Mouse (Mus musculus): ENCODE measurements at regions not wholly inside any gene's neighbourhood (a gene's known extent, or its start where the extent isn't known, plus 50 kb on each side); places are given as distances from the start of the nearest gene placed in this dataset.
A peak's percentile ranks its signal among the peaks of the same experiment; 100 is the strongest.

DNA sequence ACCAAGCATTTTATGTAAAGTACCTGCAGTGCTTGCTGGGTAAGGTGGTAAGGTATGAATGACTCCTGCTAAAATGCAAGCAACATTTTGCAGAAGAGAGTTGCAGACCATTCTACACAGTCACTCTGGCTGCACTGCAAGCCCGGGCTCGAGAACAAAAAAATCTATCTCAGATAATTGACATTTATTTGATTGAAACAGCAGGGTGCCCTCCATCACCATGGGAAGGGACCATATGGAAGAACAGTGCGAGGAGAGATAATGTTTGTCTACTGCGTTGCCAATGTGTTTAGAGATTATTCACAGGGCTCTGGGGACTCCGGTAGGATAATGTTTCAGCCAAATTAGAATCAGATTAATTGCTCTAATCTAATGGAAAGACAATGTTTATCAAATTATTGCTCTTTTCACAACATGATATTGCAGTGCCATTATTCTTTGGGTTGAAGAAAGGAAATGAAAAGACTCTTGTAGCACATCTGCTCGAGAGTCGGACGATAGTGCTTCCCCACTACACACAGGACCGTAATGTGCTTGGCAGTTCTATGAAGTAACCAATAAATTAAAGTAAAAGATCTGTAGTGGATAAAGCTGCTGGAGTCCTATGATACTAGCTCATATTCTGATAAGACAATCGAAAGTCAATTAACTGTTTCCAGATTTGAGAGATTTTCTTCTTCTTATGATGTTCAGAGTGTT is 85.3 kb upstream of the Map3k7 start:
- Histone ChIP-seq H3K27ac (replicated peaks; ENCODE audit: low read depth, low read length) (no peak overlapping the region), H3K36me3 (ENCODE audit: control insufficient read depth, insufficient read depth, low read length) (no peaks in the 10 kb centered on the region), H3K9ac (ENCODE audit: low read depth, low read length, severe bottlenecking) (no peak overlapping the region), H3K4me3 (replicated peaks; ENCODE audit: low read length) (no peak overlapping the region), H3K9me3 (ENCODE audit: control insufficient read depth, low read length) (no peaks in the 10 kb centered on the region), H3K4me2 (replicated peaks; ENCODE audit: low read depth, low read length, severe bottlenecking) (no peak overlapping the region), H3K27me3 (ENCODE audit: control insufficient read depth, insufficient read depth, low read length) (no peaks in the 10 kb centered on the region), H3K4me1 (ENCODE audit: control insufficient read depth, insufficient read depth, low read length) (no peaks in the 10 kb centered on the region)
- ATAC-seq (ENCODE audit: low FRiP score, low read depth) (no peak), DNase-seq (ENCODE audit: low spot score) (no peak)
- no peak for TF ChIP-seq POLR2A (IDR thresholded peaks at IDR 0.05; ENCODE audit: borderline replicate concordance, extremely low read depth, insufficient read depth, insufficient read length)
- WGBS, result 45% methylated on average over 10 of the region's 10 CpGs

DNA sequence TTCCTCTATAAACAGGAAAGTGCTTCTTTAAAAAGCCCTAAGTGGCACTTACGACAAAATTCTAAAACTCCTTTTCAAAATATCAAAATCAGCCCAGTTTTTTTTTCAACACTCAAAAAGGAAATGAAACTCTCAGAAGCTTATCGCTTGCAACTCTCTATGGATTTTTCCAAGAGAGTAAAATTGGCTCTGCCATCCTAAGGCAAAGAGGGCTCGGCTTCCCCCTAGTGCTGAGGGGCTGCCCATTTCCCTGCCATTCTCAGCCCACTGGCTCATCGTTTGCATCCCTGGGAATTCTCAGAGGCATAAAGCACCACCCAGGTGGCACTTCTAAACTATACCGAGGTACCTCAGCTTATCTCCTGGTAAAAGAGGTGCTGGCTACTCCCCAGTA is 84.7 kb upstream of the Map3k7 start:
- Histone ChIP-seq H3K4me2 (replicated peaks; ENCODE audit: low read depth, low read length, severe bottlenecking) (no peak overlapping the region), H3K9ac (ENCODE audit: low read depth, low read length, severe bottlenecking) (no peak overlapping the region), H3K27ac (replicated peaks; ENCODE audit: low read depth, low read length) (no peak overlapping the region), H3K9me3 (ENCODE audit: control insufficient read depth, low read length) (no peaks in the 10 kb centered on the region), H3K27me3 (ENCODE audit: control insufficient read depth, insufficient read depth, low read length) (no peaks in the 10 kb centered on the region), H3K4me3 (replicated peaks; ENCODE audit: low read length) (no peak overlapping the region), H3K4me1 (ENCODE audit: control insufficient read depth, insufficient read depth, low read length) (no peaks in the 10 kb centered on the region), H3K36me3 (ENCODE audit: control insufficient read depth, insufficient read depth, low read length) (no peaks in the 10 kb centered on the region)
- no peak for TF ChIP-seq POLR2A (IDR thresholded peaks at IDR 0.05; ENCODE audit: borderline replicate concordance, extremely low read depth, insufficient read depth, insufficient read length)
- DNase-seq (ENCODE audit: low spot score) (no peak), ATAC-seq (ENCODE audit: low FRiP score, low read depth) (no peak)
- 43% methylated on average over 5 of the region's 5 CpGs for WGBS

DNA sequence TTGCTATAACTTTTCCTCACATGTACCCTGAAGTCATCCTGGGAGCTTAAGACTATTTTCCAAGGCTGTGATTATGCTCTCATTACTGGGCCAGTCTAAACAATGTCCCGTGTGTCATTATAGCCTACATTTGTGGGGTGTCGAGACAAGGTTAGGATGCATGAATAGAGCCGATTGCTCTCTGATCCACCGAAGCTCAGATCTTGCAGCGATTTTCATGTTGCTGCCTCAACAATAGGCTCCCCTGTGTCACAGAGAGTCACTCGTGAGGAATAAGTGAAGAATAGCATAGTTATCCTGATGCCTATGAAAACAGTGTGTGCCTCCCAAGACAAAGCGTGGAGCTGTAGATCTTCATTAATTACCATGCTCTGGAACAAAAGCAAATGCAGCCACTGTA is 83.7 kb upstream of the Map3k7 start:
- Histone ChIP-seq H3K9me3 (ENCODE audit: control insufficient read depth, low read length) (no peaks in the 10 kb centered on the region), H3K4me1 (ENCODE audit: control insufficient read depth, insufficient read depth, low read length) (no peaks in the 10 kb centered on the region), H3K36me3 (ENCODE audit: control insufficient read depth, insufficient read depth, low read length) (no peaks in the 10 kb centered on the region), H3K4me3 (replicated peaks; ENCODE audit: low read length) (no peak overlapping the region), H3K27ac (replicated peaks; ENCODE audit: low read depth, low read length) (no peak overlapping the region), H3K9ac (ENCODE audit: low read depth, low read length, severe bottlenecking) (no peak overlapping the region), H3K27me3 (ENCODE audit: control insufficient read depth, insufficient read depth, low read length) (no peaks in the 10 kb centered on the region), H3K4me2 (replicated peaks; ENCODE audit: low read depth, low read length, severe bottlenecking) (no peak overlapping the region)
- ATAC-seq (ENCODE audit: low FRiP score, low read depth) (no peak), DNase-seq (ENCODE audit: low spot score) (no peak)
- no peak for TF ChIP-seq POLR2A (IDR thresholded peaks at IDR 0.05; ENCODE audit: borderline replicate concordance, extremely low read depth, insufficient read depth, insufficient read length)
- 65% methylated on average over 7 of the region's 7 CpGs for WGBS

DNA sequence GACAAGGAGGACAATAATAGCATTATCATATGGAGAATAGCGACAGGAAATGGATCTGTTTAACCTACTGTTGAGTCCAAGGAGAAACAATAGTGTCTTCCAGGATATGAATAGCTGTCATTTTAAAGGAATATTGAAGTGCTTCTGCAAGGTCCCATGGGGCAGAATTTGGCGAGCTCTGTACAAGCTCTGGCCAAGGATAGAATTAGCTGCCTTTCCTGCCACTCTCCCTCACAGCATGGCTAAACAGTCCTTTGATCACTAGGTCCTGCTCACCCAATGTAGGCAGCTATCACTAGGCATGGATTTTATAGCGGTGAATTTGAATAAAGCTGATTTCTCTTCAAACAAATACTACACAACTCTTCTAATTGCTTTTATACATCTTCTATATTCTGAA is 74.2 kb upstream of the Map3k7 start:
- no peak overlapping the region for H3K27ac ChIP-seq (replicated peaks; ENCODE audit: low read depth, low read length)
- no peak for TF ChIP-seq POLR2A (IDR thresholded peaks at IDR 0.05; ENCODE audit: borderline replicate concordance, extremely low read depth, insufficient read depth, insufficient read length)
- no peak overlapping the region for H3K9ac ChIP-seq (ENCODE audit: low read depth, low read length, severe bottlenecking)
- DNase-seq (ENCODE audit: low spot score) (peak; percentile 27), ATAC-seq (ENCODE audit: low FRiP score, low read depth) (no peak)
- H3K4me3 ChIP-seq (replicated peaks; ENCODE audit: low read length), result no peak overlapping the region
- H3K9me3 ChIP-seq (ENCODE audit: control insufficient read depth, low read length), result no peaks in the 10 kb centered on the region
- no peaks in the 10 kb centered on the region for H3K27me3 ChIP-seq (ENCODE audit: control insufficient read depth, insufficient read depth, low read length)
- H3K4me1 ChIP-seq (ENCODE audit: control insufficient read depth, insufficient read depth, low read length), result no peaks in the 10 kb centered on the region
- 65% methylated on average over 3 of the region's 3 CpGs for WGBS
- no peaks in the 10 kb centered on the region for H3K36me3 ChIP-seq (ENCODE audit: control insufficient read depth, insufficient read depth, low read length)
- H3K4me2 ChIP-seq (replicated peaks; ENCODE audit: low read depth, low read length, severe bottlenecking), result no peak overlapping the region

DNA sequence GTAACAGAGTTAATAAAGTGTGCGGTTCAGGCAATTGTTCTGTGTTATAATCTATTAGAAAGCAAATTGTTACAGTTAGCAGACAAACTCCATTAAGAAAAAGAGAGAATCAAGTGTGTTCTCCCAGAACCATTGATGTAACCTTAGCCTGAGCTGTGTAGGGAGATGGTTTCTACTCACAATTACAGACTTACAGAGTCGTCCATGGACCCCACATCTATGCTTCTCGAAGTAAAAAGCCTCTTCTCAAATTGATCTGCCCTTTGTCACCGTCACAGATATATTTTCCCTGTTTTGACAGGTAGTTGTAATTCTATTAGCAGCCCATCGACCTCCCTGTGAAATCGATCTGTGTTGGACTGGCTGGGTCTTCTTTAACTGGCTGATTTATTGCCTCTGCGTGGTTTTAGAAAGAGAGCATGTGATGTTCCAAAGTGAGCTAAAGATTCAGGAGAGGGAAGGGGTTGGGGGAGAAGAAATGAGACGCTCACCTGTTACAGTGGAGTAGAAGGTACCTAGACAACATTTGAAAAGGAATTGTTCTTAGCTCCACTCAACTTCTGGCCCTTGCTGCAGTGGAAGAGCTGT is 54.7 kb upstream of the Map3k7 start:
- ATAC-seq (ENCODE audit: low FRiP score, low read depth) (no peak), DNase-seq (ENCODE audit: low spot score) (no peak)
- no peaks in the 10 kb centered on the region for H3K36me3 ChIP-seq (ENCODE audit: control insufficient read depth, insufficient read depth, low read length)
- no peak overlapping the region for H3K4me3 ChIP-seq (replicated peaks; ENCODE audit: low read length)
- no peaks in the 10 kb centered on the region for H3K4me1 ChIP-seq (ENCODE audit: control insufficient read depth, insufficient read depth, low read length)
- no peak overlapping the region for H3K27ac ChIP-seq (replicated peaks; ENCODE audit: low read depth, low read length)
- no peaks in the 10 kb centered on the region for H3K27me3 ChIP-seq (ENCODE audit: control insufficient read depth, insufficient read depth, low read length)
- no peaks in the 10 kb centered on the region for H3K9me3 ChIP-seq (ENCODE audit: control insufficient read depth, low read length)
- H3K9ac ChIP-seq (ENCODE audit: low read depth, low read length, severe bottlenecking), result no peak overlapping the region
- H3K4me2 ChIP-seq (replicated peaks; ENCODE audit: low read depth, low read length, severe bottlenecking), result no peak overlapping the region
- no peak for TF ChIP-seq POLR2A (IDR thresholded peaks at IDR 0.05; ENCODE audit: borderline replicate concordance, extremely low read depth, insufficient read depth, insufficient read length)
- WGBS, result 48% methylated on average over 8 of the region's 8 CpGs
